Mouse (Mus musculus) C2C12 (cell line): Measurements from ENCODE around the gene Map2k6.

Experiments
- CTCF ChIP-seq: IDR thresholded peaks from one replicate; pipeline ENCODE4 v1.5.1; 2011; ENCODE audit not compliant: control insufficient read depth, insufficient read depth, insufficient read length
- MAX ChIP-seq: IDR thresholded peaks from one replicate; pipeline ENCODE4 v1.6.1; 2011; ENCODE audit warnings: mild to moderate bottlenecking, control low read depth
- MYOD1 ChIP-seq: IDR thresholded peaks from one replicate; pipeline ENCODE4 v1.6.1; 2011; ENCODE audit warnings: low read depth; ENCODE audit not compliant: control insufficient read depth, insufficient read length
- MYOG ChIP-seq: IDR thresholded peaks from one replicate; pipeline ENCODE4 v1.6.1; 2011; ENCODE audit not compliant: control insufficient read depth, insufficient read length; ENCODE audit errors: extremely low read depth

GRCm38 (mm10) chr11:110461560-110462331, 62.8 kb downstream of the Map2k6 start:
- TF ChIP-seq CTCF (no peak), MYOG (no peak), MYOD1 (no peak), MAX (no peak)
